Mouse (Mus musculus) limb, embryonic 11.5 days (tissue): ENCODE measurements at regions not wholly inside any gene's neighbourhood (a gene's known extent, or its start where the extent isn't known, plus 50 kb on each side); places are given as distances from the start of the nearest gene placed in this dataset.

Experiments
- ATAC-seq: fragments of 200-750 bp; cut with Nextera tagmentation; 2 replicates; pipeline ENCODE4 v1.8.0; 2017; ENCODE audit warnings: low read depth; ENCODE audit not compliant: insufficient number of reproducible peaks, low FRiP score, low TSS enrichment
- DNase-seq: peaks from one replicate; pipeline ENCODE4 v3.0.0-alpha.2; 2015; ENCODE audit warnings: low spot score
- H3K27ac ChIP-seq: fragments of 300-500 bp; sonication (generic); replicated peaks from 2 replicates; pipeline ENCODE4 v1.5.1; 2014; ENCODE audit warnings: low read depth, mild to moderate bottlenecking, low read length
- H3K27me3 ChIP-seq: fragments of 300-500 bp; sonication (generic); 2 replicates; pipeline ENCODE4 v1.6.1; 2014; ENCODE audit warnings: mild to moderate bottlenecking, low read length, mixed read lengths; ENCODE audit not compliant: control insufficient read depth, insufficient read depth
- H3K36me3 ChIP-seq: fragments of 300-500 bp; sonication (generic); 2 replicates; pipeline ENCODE4 v1.6.1; 2014; ENCODE audit warnings: mild to moderate bottlenecking, low read length, moderate library complexity, mixed read lengths; ENCODE audit not compliant: control insufficient read depth, insufficient read depth
- H3K4me1 ChIP-seq: fragments of 300-500 bp; sonication (generic); 2 replicates; pipeline ENCODE4 v1.6.1; 2014; ENCODE audit warnings: low read length, mixed read lengths; ENCODE audit not compliant: control insufficient read depth, insufficient read depth
- H3K4me2 ChIP-seq: fragments of 300-500 bp; sonication (generic); 2 replicates; pipeline ENCODE4 v1.6.1; 2014; ENCODE audit warnings: low read depth, mild to moderate bottlenecking, moderate library complexity; ENCODE audit not compliant: severe bottlenecking
- H3K4me3 ChIP-seq: fragments of 300-500 bp; sonication (generic); 2 replicates; pipeline ENCODE4 v1.5.1; 2014; ENCODE audit warnings: low read depth, low read length
- H3K9ac ChIP-seq: fragments of 300-500 bp; sonication (generic); 2 replicates; pipeline ENCODE4 v1.6.1; 2014; ENCODE audit warnings: mild to moderate bottlenecking, low read length
- H3K9me3 ChIP-seq: fragments of 300-500 bp; sonication (generic); 2 replicates; pipeline ENCODE4 v1.6.1; 2016; ENCODE audit warnings: low read length; ENCODE audit not compliant: control insufficient read depth
- WGBS: fragments of 180-500 bp; shearing (Covaris S2); extraction: QIAGEN DNeasy Blood & Tissue Kit; methylation state at CpG from one replicate; pipeline ENCODE4 v1.1.7; 2014; 5-methylcytosine and 5-hydroxymethylcytosine counted together

DNA sequence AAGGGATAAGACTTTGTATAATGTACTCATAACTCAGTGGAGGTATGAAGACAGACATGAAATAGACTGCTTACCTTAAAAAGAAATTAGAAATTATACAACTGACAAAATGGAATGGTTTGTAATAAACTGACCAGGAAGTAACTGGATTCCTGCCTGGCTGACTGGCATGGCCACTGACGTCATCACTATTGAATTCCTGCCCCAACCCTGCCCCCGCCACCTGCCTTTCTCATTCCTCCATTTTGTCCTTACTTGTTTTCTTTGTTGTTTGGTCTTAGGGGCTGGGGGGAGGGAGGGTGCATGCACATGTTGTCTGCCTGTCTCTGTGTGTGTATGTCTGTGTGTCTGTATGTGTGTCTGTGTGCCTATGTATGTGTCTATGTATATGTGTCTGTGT, 283.2 kb upstream of the Tbx3 start:
- ATAC-seq = no peak
- H3K27ac ChIP-seq = no peak overlapping the region
- 69% methylated on average over 2 of the region's 2 CpGs for WGBS

DNA sequence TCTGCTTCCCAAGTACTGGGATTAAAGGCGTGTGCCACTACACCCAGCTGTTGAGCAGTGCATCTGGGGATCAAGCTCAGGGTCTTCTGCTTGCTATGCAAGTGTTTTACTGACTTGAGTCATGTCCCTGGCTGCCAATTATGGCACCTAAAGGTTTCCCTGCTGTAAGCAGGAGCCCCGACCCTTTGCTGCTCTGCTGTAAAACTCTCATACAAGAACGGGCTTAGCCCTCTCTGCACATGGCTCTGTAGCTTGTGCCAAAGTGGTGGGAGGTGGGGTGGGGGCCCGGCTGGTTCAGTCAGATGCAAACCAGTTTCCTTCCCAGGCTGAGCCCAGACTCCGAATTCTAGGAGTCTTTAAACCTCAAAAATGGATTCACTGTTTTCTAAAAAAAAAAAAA, 281.6 kb upstream of the Tbx3 start:
- no peak for ATAC-seq

More for the DNA sequence above, 283.2 kb upstream of the Tbx3 start:
- Histone ChIP-seq H3K9ac (no peak overlapping the region), H3K4me1 (no peaks in the 10 kb centered on the region), H3K4me2 (no peak overlapping the region), H3K9me3 (no peaks in the 10 kb centered on the region), H3K36me3 (no peaks in the 10 kb centered on the region), H3K27me3 (0 out of 2 replicates have a peak, but pooled peaks cover 2% of the 10 kb centered on the region), H3K4me3 (no peak overlapping the region)
- no peak for DNase-seq

DNA sequence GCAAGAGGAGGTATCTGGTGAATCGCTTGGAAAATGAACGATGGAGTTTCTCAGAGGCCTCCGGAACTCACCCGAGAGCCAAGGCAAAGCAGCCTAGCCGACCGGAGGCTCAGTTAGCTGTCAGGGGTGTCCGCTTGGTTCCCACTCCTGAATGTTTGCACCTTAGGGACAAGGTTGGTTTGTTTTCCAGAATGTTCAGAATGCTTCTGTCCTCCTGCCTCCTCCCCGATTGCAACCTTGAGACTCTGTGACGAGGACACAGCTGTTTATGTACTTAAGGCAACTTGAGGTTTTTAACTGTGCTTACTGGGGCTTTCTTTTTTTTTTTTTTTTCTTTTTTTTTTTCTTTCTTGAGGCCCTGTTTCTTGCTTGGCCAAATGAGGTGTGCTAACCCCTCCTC, 281.1 kb upstream of the Tbx3 start:
- no peak overlapping the region for H3K27ac ChIP-seq
- H3K36me3 ChIP-seq = no peaks in the 10 kb centered on the region
- H3K4me1 ChIP-seq = no peaks in the 10 kb centered on the region
- no peak for ATAC-seq
- H3K27me3 ChIP-seq = 0 out of 2 replicates have a peak, but pooled peaks cover 2% of the 10 kb centered on the region
- H3K4me3 ChIP-seq = no peak overlapping the region
- H3K9ac ChIP-seq = no peak overlapping the region
- WGBS = 82% methylated on average over 9 of the region's 9 CpGs
- no peak for DNase-seq
- no peak overlapping the region for H3K4me2 ChIP-seq
- no peaks in the 10 kb centered on the region for H3K9me3 ChIP-seq

More for the DNA sequence above, 281.6 kb upstream of the Tbx3 start:
- Histone ChIP-seq H3K4me2 (no peak overlapping the region), H3K9ac (no peak overlapping the region), H3K36me3 (no peaks in the 10 kb centered on the region), H3K27ac (no peak overlapping the region), H3K4me3 (no peak overlapping the region), H3K27me3 (0 out of 2 replicates have a peak, but pooled peaks cover 2% of the 10 kb centered on the region), H3K9me3 (no peaks in the 10 kb centered on the region), H3K4me1 (no peaks in the 10 kb centered on the region)
- WGBS = 51% methylated on average over 5 of the region's 5 CpGs
- DNase-seq = no peak

- no peak overlapping the region for H3K27ac ChIP-seq
- DNase-seq (no peak), ATAC-seq (no peak)
- H3K27me3 ChIP-seq = 0 out of 2 replicates have a peak, but pooled peaks cover 2% of the 10 kb centered on the region
- no peak overlapping the region for H3K9ac ChIP-seq
- H3K4me2 ChIP-seq = no peak overlapping the region
- H3K36me3 ChIP-seq = no peaks in the 10 kb centered on the region
- 80% methylated on average over 7 of the region's 7 CpGs for WGBS
- no peaks in the 10 kb centered on the region for H3K4me1 ChIP-seq
- no peak overlapping the region for H3K4me3 ChIP-seq
- H3K9me3 ChIP-seq = no peaks in the 10 kb centered on the region
Measured at GRCm38 (mm10) chr5:119389857-119390256, 280.6 kb upstream of the Tbx3 start.

- no peak overlapping the region for H3K27ac ChIP-seq
- H3K9me3 ChIP-seq = no peaks in the 10 kb centered on the region
- 0 out of 2 replicates have a peak, but pooled peaks cover 5% of the 10 kb centered on the region for H3K4me1 ChIP-seq
- no peak overlapping the region for H3K4me3 ChIP-seq
- no peak overlapping the region for H3K9ac ChIP-seq
- ATAC-seq (no peak), DNase-seq (no peak)
- H3K4me2 ChIP-seq = no peak overlapping the region
- WGBS = 61% methylated on average over 5 of the region's 5 CpGs
- H3K27me3 ChIP-seq = no peaks in the 10 kb centered on the region
- H3K36me3 ChIP-seq = no peaks in the 10 kb centered on the region
Measured at GRCm38 (mm10) chr5:119398475-119398874, 272.0 kb upstream of the Tbx3 start.

DNA sequence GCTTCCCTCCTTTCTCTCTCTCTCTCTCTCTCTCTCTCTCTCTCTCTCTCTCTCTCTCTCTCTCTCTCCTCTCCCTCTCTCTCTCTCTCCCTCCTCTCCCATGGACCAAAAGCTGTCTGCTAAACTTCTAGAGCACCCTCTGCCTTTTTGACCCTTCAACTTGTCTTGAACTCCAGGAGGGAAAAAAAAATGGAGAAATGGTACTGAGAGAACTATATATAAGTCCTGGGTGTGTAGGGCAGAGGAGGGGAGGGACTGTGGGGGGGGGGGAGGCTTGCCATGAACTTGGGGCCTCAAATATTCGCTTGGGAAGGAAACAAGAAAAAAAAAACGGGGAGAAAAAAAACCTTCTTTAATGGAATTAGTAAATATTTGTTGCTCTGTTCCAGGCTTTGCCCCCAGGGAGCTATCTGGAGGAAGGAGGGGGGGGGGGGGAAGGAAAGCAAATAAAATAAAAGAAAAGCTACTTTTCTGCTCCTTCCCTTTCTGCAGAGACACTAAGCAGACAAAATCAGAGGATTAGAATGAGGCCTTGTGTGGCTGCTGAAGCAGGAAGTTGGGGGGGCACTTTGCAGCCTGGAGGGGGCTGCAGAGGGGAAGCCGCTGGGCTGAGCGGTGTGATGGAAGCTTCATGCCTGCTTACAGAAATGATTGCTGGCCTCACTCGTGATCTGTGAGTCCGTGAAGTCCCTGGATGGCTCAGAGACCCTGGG, 270.1 kb upstream of the Tbx3 start:
- peak; percentile 57 for DNase-seq
- Histone ChIP-seq H3K36me3 (no peaks in the 10 kb centered on the region), H3K4me2 (peak overlapping the region; percentile 20; the same call in 1 of the 2 replicates), H3K9me3 (no peaks in the 10 kb centered on the region), H3K27me3 (no peaks in the 10 kb centered on the region), H3K9ac (no peak overlapping the region), H3K4me3 (no peak overlapping the region), H3K27ac (no peak overlapping the region), H3K4me1 (0 out of 2 replicates have a peak, but pooled peaks cover 5% of the 10 kb centered on the region)
- whole genome bisulfite sequencing = 10% methylated on average over 6 of the region's 6 CpGs
- 0 out of 2 replicates have a peak, but pooled peaks have one; percentile 26 for ATAC-seq

- H3K27ac ChIP-seq = no peak overlapping the region
- 0 out of 2 replicates have a peak, but pooled peaks cover 5% of the 10 kb centered on the region for H3K4me1 ChIP-seq
- no peak overlapping the region for H3K4me3 ChIP-seq
- DNase-seq (no peak), ATAC-seq (no peak)
- no peaks in the 10 kb centered on the region for H3K9me3 ChIP-seq
- H3K36me3 ChIP-seq = no peaks in the 10 kb centered on the region
- H3K4me2 ChIP-seq = no peak overlapping the region
- H3K9ac ChIP-seq = no peak overlapping the region
- H3K27me3 ChIP-seq = no peaks in the 10 kb centered on the region; the same call in 1 of the 2 replicates
- WGBS = 81% methylated on average over 8 of the region's 8 CpGs
Measured at GRCm38 (mm10) chr5:119401915-119402314, 268.6 kb upstream of the Tbx3 start.

DNA sequence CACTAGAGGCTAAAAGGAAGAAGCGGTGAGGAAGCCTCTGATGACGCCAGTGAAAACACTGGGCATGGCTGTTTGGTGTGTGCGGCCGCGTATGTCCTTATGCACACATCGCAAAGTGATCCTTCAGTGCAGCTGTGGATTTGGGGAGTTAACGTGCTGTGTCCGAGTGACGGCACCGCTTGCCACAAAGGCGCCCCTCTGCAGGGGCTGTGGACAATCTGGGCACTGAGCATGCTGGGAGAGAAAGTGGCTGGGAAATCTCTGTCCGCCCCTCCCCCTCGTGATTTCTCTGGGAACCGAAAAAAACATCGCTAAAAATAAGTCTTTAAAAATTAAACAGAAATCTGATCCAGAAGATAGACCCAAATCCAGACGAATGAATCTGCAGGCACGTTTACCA, 267.8 kb upstream of the Tbx3 start:
- H3K4me2 ChIP-seq = no peak overlapping the region
- no peak for ATAC-seq

More for the DNA sequence above, 267.8 kb upstream of the Tbx3 start:
- no peak overlapping the region for H3K4me3 ChIP-seq
- H3K27me3 ChIP-seq = no peaks in the 10 kb centered on the region; the same call in 1 of the 2 replicates
- no peak for DNase-seq
- WGBS = 89% methylated on average over 17 of the region's 17 CpGs
- H3K9ac ChIP-seq = no peak overlapping the region
- H3K4me1 ChIP-seq = 0 out of 2 replicates have a peak, but pooled peaks cover 7% of the 10 kb centered on the region
- no peak overlapping the region for H3K27ac ChIP-seq
- no peaks in the 10 kb centered on the region for H3K36me3 ChIP-seq
- no peaks in the 10 kb centered on the region for H3K9me3 ChIP-seq
